Mouse (Mus musculus) ES-Bruce4 (cell line): ENCODE measurements at regions not wholly inside any gene's neighbourhood (a gene's known extent, or its start where the extent isn't known, plus 50 kb on each side); places are given as distances from the start of the nearest gene placed in this dataset.

Source experiments
- H3K27ac ChIP-seq: 2 replicates; pipeline ENCODE4 v1.5.1; 2012; ENCODE audit warnings: low read length, inconsistent platforms; ENCODE audit not compliant: insufficient read depth
- H3K27me3 ChIP-seq: 2 replicates; pipeline ENCODE4 v1.6.1; 2012; ENCODE audit warnings: mild to moderate bottlenecking, low read length, inconsistent platforms; ENCODE audit not compliant: control insufficient read depth, poor library complexity, insufficient read depth, severe bottlenecking
- H3K36me3 ChIP-seq: 2 replicates; pipeline ENCODE4 v1.6.1; 2012; ENCODE audit warnings: inconsistent platforms, mild to moderate bottlenecking, low read length, moderate library complexity; ENCODE audit not compliant: control insufficient read depth, poor library complexity, insufficient read depth, severe bottlenecking
- H3K4me1 ChIP-seq: one replicate; pipeline ENCODE4 v1.8.1; 2011; ENCODE audit warnings: low read length; ENCODE audit not compliant: control insufficient read depth, insufficient read depth
- H3K4me3 ChIP-seq: 2 replicates; pipeline ENCODE4 v1.5.1; 2011; ENCODE audit warnings: low read depth, mild to moderate bottlenecking, low read length
- H3K9ac ChIP-seq: 2 replicates; pipeline ENCODE4 v1.6.1; 2012; ENCODE audit warnings: low read depth, mild to moderate bottlenecking, inconsistent platforms; ENCODE audit not compliant: poor library complexity, severe bottlenecking
- H3K9me3 ChIP-seq: replicated peaks from 2 replicates; pipeline ENCODE4 v1.6.1; 2012; ENCODE audit warnings: mild to moderate bottlenecking, low read length, inconsistent platforms; ENCODE audit not compliant: control insufficient read depth, poor library complexity, insufficient read depth, severe bottlenecking
- CTCF ChIP-seq: IDR thresholded peaks from one replicate; pipeline ENCODE4 v1.8.1; 2011; ENCODE audit warnings: low read depth, low read length
- EP300 ChIP-seq: IDR thresholded peaks from 2 replicates; pipeline ENCODE4 v1.6.1; 2011; ENCODE audit warnings: low read depth, low read length; ENCODE audit not compliant: insufficient read depth
- POLR2A ChIP-seq: IDR thresholded peaks from one replicate; pipeline ENCODE4 v1.8.1; 2011; ENCODE audit warnings: low read length; ENCODE audit not compliant: insufficient read depth

DNA sequence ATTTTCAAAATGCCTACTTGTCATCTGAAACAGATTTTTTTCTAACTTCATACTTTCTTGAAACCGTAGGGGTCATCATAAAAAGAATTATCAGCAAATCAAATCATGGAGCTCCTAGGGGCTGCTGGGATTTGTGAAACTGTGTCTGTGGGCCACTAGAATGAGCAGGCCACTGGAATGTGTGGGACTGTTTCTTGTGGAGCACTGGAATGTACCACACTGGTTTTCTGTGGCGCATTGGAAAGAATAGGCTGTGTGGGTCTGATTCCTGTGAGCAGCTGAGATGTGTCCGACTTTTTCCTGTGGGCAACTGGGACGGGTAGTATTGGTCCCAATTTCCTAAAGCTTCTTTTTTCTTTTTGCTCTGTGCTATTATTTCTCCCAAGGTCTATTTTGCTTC lies 90.6 kb downstream of the Naa11 start:
- H3K27ac ChIP-seq, result no peak overlapping the region
- H3K27me3 ChIP-seq, result 0 out of 2 replicates have a peak, but pooled peaks cover 1% of the 10 kb centered on the region
- no peak overlapping the region for H3K9ac ChIP-seq
- no peak overlapping the region for H3K4me3 ChIP-seq
- H3K36me3 ChIP-seq, result no peaks in the 10 kb centered on the region
- no peaks in the 10 kb centered on the region for H3K4me1 ChIP-seq
- TF ChIP-seq EP300, result no peak
- TF ChIP-seq POLR2A, result no peak
- no peak for TF ChIP-seq CTCF
- H3K9me3 ChIP-seq, result no peaks in the 10 kb centered on the region

DNA sequence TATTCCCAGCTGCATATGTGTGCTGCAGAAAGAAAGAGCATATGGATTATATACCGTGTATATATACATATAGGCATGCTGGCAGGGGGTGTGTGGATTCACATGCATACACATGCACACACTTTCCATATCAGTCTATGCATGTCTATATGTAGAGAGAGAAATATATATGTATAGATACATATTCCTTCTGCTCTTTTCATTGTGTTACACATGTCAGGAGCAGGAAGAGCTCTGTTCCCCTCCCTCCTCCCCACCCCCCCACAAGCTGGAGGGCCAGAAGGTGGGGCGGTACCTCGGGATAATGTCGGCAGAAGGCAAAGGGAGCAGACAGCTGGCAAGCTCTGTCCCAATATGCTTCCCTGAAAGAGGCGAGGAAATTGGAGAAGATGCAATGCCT lies 91.3 kb downstream of the Naa11 start:
- TF ChIP-seq EP300 (peak; percentile 76), POLR2A (no peak)
- no peaks in the 10 kb centered on the region for H3K9me3 ChIP-seq
- H3K36me3 ChIP-seq, result no peaks in the 10 kb centered on the region

DNA sequence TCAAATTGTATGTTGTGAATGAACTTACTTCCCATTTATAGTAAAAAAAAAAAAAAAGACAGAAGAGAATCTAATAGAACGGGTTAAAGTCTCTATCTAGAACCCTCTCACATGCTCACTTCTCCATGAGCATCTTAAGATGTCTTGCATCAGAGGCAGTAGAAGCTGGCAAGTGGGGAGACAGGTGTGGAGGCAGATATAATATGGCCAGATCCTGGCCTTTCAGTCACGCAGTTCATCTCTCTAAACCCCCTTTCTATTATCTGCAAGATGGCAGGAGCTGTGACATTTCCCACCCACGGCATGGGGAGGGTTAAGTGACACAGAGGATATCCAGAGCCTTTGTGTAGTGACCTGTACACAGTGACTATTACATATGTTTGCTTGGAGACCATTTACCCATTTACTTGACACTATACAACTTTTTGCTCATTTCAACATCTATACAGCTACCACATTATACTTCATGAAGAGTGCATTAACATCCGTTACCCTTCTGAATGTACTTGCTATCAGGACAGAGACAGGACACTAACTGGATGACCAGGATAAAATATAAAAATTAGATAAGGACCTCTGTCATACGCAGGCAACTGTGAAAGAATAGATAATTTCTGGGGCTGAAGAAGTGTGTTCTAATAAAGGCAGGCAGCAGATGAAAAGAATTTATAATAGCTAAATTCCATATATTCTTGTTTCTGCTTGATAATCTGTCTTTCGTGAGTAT lies 91.9 kb downstream of the Naa11 start:
- H3K36me3 ChIP-seq, result no peaks in the 10 kb centered on the region
- no peaks in the 10 kb centered on the region for H3K4me1 ChIP-seq
- no peaks in the 10 kb centered on the region for H3K9me3 ChIP-seq
- TF ChIP-seq CTCF, result no peak
- TF ChIP-seq POLR2A, result no peak
- no peak for TF ChIP-seq EP300
- H3K4me3 ChIP-seq, result no peak overlapping the region
- 0 out of 2 replicates have a peak, but pooled peaks cover 1% of the 10 kb centered on the region for H3K27me3 ChIP-seq
- no peak overlapping the region for H3K9ac ChIP-seq
- no peak overlapping the region for H3K27ac ChIP-seq

More for the DNA sequence above, 91.3 kb downstream of the Naa11 start:
- H3K9ac ChIP-seq, result no peak overlapping the region
- H3K27me3 ChIP-seq, result 0 out of 2 replicates have a peak, but pooled peaks cover 1% of the 10 kb centered on the region
- H3K4me3 ChIP-seq, result no peak overlapping the region
- no peaks in the 10 kb centered on the region for H3K4me1 ChIP-seq
- no peak overlapping the region for H3K27ac ChIP-seq

DNA sequence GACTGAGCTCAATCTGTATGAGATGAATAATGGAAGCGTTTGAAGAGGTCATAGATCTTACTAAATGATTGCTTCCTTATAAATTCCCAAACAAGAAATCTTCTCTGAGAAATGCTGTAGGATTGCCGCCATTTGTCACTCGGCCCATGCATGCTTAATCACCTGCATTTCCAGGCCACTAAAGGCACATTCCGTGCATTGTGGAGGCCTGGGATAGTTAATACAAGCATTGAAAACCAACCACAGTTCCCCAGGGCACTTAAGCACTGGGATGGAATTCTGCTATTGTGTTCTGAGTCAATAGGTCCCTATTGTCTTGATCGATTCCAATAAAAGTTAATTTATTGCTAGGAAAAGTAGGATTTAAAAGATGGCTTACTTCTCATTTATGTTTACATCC lies 92.5 kb downstream of the Naa11 start:
- H3K36me3 ChIP-seq, result no peaks in the 10 kb centered on the region
- no peaks in the 10 kb centered on the region for H3K9me3 ChIP-seq
- 0 out of 2 replicates have a peak, but pooled peaks cover 1% of the 10 kb centered on the region for H3K27me3 ChIP-seq
- no peak overlapping the region for H3K27ac ChIP-seq
- no peaks in the 10 kb centered on the region for H3K4me1 ChIP-seq
- H3K4me3 ChIP-seq, result no peak overlapping the region
- no peak overlapping the region for H3K9ac ChIP-seq
- no peak for TF ChIP-seq CTCF
- TF ChIP-seq EP300, result no peak
- no peak for TF ChIP-seq POLR2A

DNA sequence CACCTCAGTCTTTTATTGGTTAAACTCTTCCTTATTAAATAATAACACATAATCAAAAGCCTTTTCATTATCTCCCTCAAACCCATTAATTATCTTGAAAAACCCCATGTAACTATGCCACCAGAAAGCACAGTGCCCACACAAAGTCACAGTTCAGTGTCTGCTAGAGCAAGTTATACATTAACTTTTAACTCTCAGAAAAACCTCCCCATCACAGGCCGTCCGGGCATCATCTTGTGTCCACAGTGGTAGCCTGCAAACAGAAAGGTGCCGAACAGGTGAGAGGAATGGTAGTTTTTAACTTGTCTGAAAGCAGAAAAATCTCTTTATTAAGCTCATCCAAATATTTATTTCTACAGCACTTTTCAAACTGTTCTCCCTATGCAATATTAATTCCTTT lies 96.0 kb downstream of the Naa11 start:
- no peak for TF ChIP-seq CTCF
- TF ChIP-seq EP300, result no peak
- TF ChIP-seq POLR2A, result no peak
- H3K9ac ChIP-seq, result no peak overlapping the region
- H3K27me3 ChIP-seq, result 0 out of 2 replicates have a peak, but pooled peaks cover 1% of the 10 kb centered on the region
- no peaks in the 10 kb centered on the region for H3K36me3 ChIP-seq
- H3K27ac ChIP-seq, result no peak overlapping the region
- H3K4me3 ChIP-seq, result no peak overlapping the region
- H3K4me1 ChIP-seq, result no peaks in the 10 kb centered on the region
- no peaks in the 10 kb centered on the region for H3K9me3 ChIP-seq

DNA sequence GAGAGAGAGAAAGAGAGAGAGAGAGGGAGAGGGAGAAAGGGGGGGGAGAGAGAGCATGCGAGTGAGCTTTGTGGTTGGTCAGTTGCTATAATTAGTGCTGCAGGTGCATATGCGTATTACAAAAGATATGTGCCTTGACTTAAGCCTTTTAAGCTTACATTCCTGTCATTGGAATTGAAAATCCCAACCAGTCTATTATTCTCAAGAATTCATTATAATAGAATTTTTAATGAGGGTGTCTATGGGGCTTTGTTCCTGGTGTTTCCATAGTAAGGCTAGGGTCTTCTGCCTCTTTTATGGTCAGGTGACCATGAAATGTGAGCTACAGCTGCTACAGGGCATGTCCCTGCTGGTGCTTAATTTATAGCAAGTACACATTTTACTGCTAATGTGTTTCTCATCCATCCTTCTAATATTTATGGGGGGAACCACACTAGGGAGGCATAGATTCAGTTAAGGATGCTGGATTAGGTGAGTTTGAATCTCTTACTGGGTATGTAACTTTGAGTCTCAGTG lies 102.0 kb downstream of the Naa11 start:
- no peak overlapping the region for H3K9ac ChIP-seq
- H3K9me3 ChIP-seq, result no peaks in the 10 kb centered on the region
- H3K27me3 ChIP-seq, result no peaks in the 10 kb centered on the region
- H3K36me3 ChIP-seq, result no peaks in the 10 kb centered on the region
- H3K4me3 ChIP-seq, result no peak overlapping the region
- no peaks in the 10 kb centered on the region for H3K4me1 ChIP-seq
- H3K27ac ChIP-seq, result no peak overlapping the region
- TF ChIP-seq EP300 (no peak), CTCF (no peak), POLR2A (no peak)
